Mouse (Mus musculus): ENCODE data around the gene Sec14l2. TPM values are rescaled to one million over a fixed set of nuclear protein-coding genes. Genes with fewer than 3 reads are reported as not detected.
"Not testable (repeated sequence)": the region's sequence is repeated elsewhere in the genome, so short reads cannot be mapped to it uniquely, and the experiment has no call there.

Gene Sec14l2
- polyA plus RNA-seq, 1 experiment, result 8.2 TPM

DNA sequence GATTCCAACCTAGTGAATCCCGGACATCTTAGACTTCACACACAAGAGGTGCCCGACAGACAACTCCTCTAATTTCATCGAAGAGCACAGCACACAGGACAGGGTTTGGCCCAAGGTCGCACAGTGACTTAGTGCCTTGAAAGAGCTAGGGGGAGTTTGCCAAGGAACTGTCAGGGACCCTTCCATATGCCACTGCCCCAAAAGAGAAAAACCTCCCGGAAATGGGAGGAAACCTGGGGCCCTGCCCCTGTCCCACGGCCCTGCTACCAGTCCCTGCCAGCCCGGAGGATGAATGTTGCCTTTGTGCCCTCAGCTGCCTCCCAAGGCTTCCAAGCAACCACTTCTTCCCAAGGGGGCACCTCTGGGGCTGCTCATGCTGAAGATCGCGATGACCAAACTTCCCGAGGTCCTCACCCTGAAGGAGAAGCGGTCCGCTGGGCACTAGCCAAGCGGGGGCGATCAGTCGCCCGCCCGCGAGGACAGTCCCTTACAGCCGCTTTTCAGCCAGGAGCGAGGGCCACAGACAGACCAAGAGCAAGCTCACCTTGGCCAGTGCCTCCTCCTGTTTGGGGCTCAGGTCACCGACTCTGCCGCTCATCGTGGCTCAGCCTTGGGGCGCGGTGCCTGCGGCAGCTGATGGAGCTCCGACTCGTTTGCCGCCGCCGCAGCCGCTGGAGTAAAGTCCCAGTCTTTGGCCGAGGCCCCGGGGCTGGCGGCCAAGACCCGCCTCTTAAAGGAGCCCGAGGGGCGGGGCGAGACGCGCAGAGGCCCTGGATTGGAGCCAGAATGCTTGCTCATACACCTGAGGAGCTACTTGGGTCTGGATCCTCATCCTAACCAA, 4.9 kb downstream of the Sec14l2 start:
- Histone ChIP-seq H3K4me3 (replicated peaks; ENCODE audit: extremely low read depth, low read depth, low read length) (peak overlapping the region; percentile 55), H3K4me1 (ENCODE audit: control insufficient read depth, insufficient read depth, low read length) (peaks cover 1% of the 10 kb centered on the region; the same call in 1 of the 2 replicates)
- 1% methylated on average over 41 of the region's 41 CpGs for WGBS
- TF ChIP-seq CTCF (IDR thresholded peaks at IDR 0.05; ENCODE audit: insufficient read depth, low read length) (no peak), POLR2A (IDR thresholded peaks at IDR 0.05; ENCODE audit: borderline replicate concordance, extremely low read depth, low read depth, low read length) (peak; percentile 47; the same call in 1 of the 2 replicates)
- DNase-seq, result peak; percentile 88

DNA sequence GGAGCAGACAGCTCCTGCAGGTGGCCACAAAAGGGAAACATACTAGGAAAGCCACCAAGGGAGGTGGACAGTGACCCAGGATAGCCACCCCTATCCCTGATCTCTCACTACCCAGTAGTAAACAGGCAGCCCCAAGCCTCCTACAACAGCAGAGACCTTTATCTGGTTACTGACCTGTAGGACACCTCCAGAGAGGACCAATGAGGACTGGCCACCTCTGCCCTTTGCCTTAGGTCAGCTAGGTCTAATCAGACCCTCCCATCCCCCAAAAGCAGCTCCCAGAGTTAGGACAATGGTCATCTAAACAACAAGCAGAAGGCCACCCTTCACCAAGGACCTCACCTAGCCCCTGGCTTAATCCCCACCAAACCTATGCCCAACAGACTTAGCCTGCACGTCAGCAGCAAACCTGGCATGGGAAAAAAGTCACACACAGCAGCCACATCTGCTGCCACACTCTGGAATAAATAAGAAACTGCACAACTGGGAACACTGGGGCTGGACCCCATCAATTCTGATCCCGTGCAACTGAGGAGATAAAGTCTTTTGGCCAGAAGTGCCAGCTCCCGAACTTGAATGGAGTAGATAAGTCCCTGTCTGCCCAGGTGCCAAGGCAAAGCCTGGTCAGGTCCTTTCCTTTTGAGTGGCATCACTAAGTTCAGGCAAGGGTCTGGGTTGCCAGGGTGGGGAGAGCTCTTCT, 5.7 kb downstream of the Sec14l2 start:
- peak overlapping the region; percentile 3 for H3K4me3 ChIP-seq (replicated peaks; ENCODE audit: extremely low read depth, low read depth, low read length)
- DNase-seq, result no peak
- TF ChIP-seq CTCF (IDR thresholded peaks at IDR 0.05; ENCODE audit: insufficient read depth, low read length) (no peak), POLR2A (IDR thresholded peaks at IDR 0.05; ENCODE audit: borderline replicate concordance, extremely low read depth, low read depth, low read length) (no peak)
- H3K4me1 ChIP-seq (ENCODE audit: control insufficient read depth, insufficient read depth, low read length), result no peaks in the 10 kb centered on the region
- 18% methylated on average over 3 of the region's 3 CpGs for WGBS

DNA sequence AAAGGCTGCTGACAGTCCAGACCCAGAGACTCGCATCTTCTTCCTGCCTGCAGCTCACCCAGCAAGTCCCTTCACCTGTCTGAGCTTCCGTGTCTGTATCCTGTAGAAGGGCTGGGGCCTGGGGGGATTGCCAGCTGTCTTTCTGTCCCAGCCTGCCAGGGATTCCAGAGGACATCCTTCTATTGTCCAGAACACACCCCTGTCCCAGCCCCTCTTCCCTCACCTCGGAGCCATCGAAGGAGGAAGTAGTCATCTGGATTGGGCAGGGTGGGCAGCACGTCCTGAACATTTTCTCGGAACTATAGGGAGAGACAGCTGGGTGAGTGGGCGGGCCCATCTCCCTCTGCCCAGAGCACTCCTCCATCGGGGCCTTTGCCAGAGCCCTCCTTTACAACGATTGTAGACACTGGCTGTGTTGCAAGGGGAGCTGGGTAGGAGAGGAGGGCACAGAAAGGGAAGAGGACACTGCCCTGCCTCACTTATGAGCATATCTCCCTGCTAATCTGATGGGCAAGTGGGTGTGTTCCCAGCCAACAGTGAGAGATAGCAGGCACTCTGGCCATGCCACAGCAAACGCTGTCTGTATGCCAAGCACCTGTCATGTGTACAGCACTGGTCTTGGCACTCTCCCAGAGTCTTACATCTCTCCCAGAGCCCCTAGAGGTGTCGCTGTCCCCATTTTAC, 6.6 kb downstream of the Sec14l2 start:
- no peak overlapping the region for H3K4me3 ChIP-seq (replicated peaks; ENCODE audit: extremely low read depth, low read depth, low read length)

DNA sequence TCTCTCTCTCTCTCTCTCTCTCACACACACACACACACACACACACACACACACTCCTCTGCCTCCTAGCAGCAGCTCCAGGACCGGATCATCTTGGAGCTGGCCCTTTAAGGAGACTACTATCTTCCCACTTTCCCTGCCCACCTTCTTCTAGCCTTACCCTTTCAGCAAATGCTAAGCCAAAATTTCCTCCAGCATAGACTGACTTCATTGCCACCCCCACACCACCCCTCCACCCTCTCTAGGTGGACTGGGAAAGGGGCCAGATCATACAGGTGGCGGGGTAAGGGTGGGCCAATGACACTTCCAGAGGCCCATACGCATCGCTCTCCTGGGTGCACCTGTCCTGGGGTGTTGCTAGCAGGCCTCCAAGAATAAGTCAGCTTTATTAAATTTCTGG, 7.8 kb downstream of the Sec14l2 start:
- Histone ChIP-seq H3K4me3 (replicated peaks; ENCODE audit: extremely low read depth, low read depth, low read length) (no peak overlapping the region), H3K4me1 (ENCODE audit: control insufficient read depth, insufficient read depth, low read length) (no peaks in the 10 kb centered on the region)
- no peak for DNase-seq
- TF ChIP-seq POLR2A (IDR thresholded peaks at IDR 0.05; ENCODE audit: borderline replicate concordance, extremely low read depth, low read depth, low read length) (no peak), CTCF (IDR thresholded peaks at IDR 0.05; ENCODE audit: insufficient read depth, low read length) (no peak)
- WGBS, result 80% methylated on average over 4 of the region's 4 CpGs

More for the DNA sequence above, 6.6 kb downstream of the Sec14l2 start:
- no peak for DNase-seq
- no peaks in the 10 kb centered on the region for H3K4me1 ChIP-seq (ENCODE audit: control insufficient read depth, insufficient read depth, low read length)
- TF ChIP-seq POLR2A (IDR thresholded peaks at IDR 0.05; ENCODE audit: borderline replicate concordance, extremely low read depth, low read depth, low read length), result no peak
- no peak for TF ChIP-seq CTCF (IDR thresholded peaks at IDR 0.05; ENCODE audit: insufficient read depth, low read length)
- 33% methylated on average over 11 of the region's 11 CpGs for WGBS

DNA sequence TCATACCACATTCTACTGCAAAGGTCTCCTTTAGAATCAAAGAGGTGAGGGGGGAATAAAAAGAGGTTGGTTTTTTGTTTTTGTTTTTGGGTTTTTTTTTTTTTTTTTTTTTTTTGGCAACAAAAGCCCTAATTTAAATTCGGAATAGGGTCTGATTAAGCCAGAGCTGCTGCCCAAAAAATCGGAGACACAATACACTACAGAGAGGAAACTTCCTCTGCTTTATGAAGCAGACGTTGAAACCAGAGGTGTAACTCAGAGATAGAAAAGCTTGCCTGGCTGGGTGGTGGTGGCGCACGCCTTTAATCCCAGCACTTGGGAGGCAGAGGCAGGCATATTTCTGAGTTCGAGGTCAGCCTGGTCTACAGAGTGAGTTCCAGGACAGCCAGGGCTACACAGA, 8.7 kb downstream of the Sec14l2 start:
- not testable (repeated sequence) for H3K4me1 ChIP-seq (ENCODE audit: control insufficient read depth, insufficient read depth, low read length); DNase-seq

DNA sequence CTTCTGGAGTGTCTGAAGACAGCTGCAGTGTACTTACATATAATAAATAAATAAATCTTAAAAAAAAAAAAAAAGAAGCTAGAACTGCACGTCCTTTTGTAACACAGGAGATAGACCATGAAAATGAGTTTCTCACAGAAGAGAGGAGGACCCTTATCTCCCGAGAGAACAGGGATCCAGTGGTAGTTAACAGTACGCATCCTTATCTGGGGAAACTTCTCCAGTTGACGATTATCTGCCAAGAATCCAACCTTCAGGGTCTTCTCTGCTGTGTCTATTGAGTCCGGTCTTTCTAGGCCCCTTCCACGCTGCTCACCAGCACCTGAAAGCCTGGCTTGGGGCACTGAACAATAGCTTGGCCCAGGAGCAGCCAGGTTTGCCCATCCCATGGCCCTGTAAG, 9.2 kb downstream of the Sec14l2 start:
- Histone ChIP-seq H3K4me1 (ENCODE audit: control insufficient read depth, insufficient read depth, low read length) (no peaks in the 10 kb centered on the region), H3K4me3 (replicated peaks; ENCODE audit: extremely low read depth, low read depth, low read length) (no peak overlapping the region)
- TF ChIP-seq POLR2A (IDR thresholded peaks at IDR 0.05; ENCODE audit: borderline replicate concordance, extremely low read depth, low read depth, low read length) (no peak), CTCF (IDR thresholded peaks at IDR 0.05; ENCODE audit: insufficient read depth, low read length) (no peak)
- 83% methylated on average over 6 of the region's 6 CpGs for WGBS
- DNase-seq, result no peak

More for the DNA sequence above, 8.7 kb downstream of the Sec14l2 start:
- WGBS, result 90% methylated on average over 6 of the region's 6 CpGs
- not testable (repeated sequence) for H3K4me3 ChIP-seq (replicated peaks; ENCODE audit: extremely low read depth, low read depth, low read length)

DNA sequence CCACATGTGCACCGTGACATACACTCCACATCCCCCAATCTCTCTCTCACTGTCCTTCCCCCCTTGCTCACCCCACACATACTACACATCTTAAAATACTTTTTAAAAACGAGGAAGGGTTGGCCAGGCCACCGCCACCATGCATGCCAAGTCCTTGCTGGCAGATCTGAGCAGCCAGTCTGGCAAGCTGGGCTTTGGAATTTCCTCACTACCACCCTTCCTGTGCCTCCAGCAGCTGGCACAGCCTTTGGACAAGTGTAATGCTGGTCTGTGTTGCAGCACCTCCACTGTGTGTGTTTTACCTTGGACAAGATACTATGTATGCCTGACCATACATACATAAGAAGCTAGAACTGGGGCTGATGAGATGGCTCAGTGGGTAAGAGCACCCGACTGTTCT, 9.7 kb downstream of the Sec14l2 start:
- no peak for DNase-seq
- WGBS, result 59% methylated on average over 4 of the region's 4 CpGs
- TF ChIP-seq POLR2A (IDR thresholded peaks at IDR 0.05; ENCODE audit: borderline replicate concordance, extremely low read depth, low read depth, low read length) (no peak), CTCF (IDR thresholded peaks at IDR 0.05; ENCODE audit: insufficient read depth, low read length) (no peak)
- Histone ChIP-seq H3K4me1 (ENCODE audit: control insufficient read depth, insufficient read depth, low read length) (no peaks in the 10 kb centered on the region), H3K4me3 (replicated peaks; ENCODE audit: extremely low read depth, low read depth, low read length) (no peak overlapping the region)

DNA sequence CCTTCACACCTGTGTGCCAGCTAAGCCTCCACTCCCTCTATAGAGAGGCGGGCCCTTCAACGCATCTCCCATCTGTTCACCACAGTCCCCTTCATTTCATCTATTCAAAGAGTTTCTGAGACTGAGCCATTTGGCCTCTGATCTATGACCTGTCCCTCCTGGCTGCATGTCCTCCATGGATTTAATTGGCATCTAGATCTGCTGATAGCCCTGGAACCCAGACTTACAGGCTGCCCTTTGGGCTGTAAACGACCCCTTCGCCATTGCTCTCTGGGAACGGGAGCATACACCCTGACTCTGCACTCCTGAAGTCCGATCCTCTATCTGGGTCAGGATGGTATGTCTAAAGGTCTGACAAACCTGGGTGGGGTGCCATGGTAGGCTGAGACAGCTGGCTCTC, 10.4 kb downstream of the Sec14l2 start:
- Histone ChIP-seq H3K4me1 (ENCODE audit: control insufficient read depth, insufficient read depth, low read length) (no peaks in the 10 kb centered on the region), H3K4me3 (replicated peaks; ENCODE audit: extremely low read depth, low read depth, low read length) (no peak overlapping the region)
- DNase-seq, result no peak
- WGBS, result 88% methylated on average over 6 of the region's 6 CpGs
- TF ChIP-seq POLR2A (IDR thresholded peaks at IDR 0.05; ENCODE audit: borderline replicate concordance, extremely low read depth, low read depth, low read length), result no peak
- no peak for TF ChIP-seq CTCF (IDR thresholded peaks at IDR 0.05; ENCODE audit: insufficient read depth, low read length)

DNA sequence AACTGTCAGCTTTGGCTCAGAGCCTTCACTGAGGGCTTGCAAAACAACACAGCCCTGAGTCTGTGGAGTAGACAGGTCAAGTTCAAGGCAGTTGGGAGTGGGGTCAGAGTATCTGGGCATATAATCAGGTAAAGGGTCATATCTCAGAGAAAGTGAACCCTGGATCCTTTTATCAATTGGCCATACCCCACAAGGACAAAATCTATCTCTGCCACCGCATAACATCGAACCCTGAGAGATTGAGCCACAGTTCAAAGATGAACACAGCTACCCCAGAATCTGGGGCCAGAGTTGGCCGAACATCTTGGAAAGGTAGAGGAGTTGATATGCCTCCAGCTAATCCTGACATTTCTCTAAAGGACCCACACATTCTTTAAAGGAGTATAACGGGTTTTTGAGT, 11.2 kb downstream of the Sec14l2 start:
- DNase-seq, result no peak
- 95% methylated on average over 4 of the region's 4 CpGs for WGBS
- Histone ChIP-seq H3K4me1 (ENCODE audit: control insufficient read depth, insufficient read depth, low read length) (no peaks in the 10 kb centered on the region), H3K4me3 (replicated peaks; ENCODE audit: extremely low read depth, low read depth, low read length) (no peak overlapping the region)
- no peak for TF ChIP-seq POLR2A (IDR thresholded peaks at IDR 0.05; ENCODE audit: borderline replicate concordance, extremely low read depth, low read depth, low read length)
- TF ChIP-seq CTCF (IDR thresholded peaks at IDR 0.05; ENCODE audit: insufficient read depth, low read length), result no peak
